Mouse (Mus musculus) cerebellum, adult 11-12 months (tissue): ENCODE measurements at regions not wholly inside any gene's neighbourhood (a gene's known extent, or its start where the extent isn't known, plus 50 kb on each side); places are given as distances from the start of the nearest gene placed in this dataset.

Experiments
- DNase-seq: peaks from one replicate; pipeline ENCODE4 v3.0.0; 2022

GRCm38 (mm10) chr10:53434376-53435171, 54.8 kb upstream of the Cep85l start:
- no peak for DNase-seq

- DNase-seq: no peak
Measured at GRCm38 (mm10) chr10:53432794-53433193, 53.0 kb upstream of the Cep85l start.

- DNase-seq: no peak
Measured at GRCm38 (mm10) chr10:53429539-53430344, 50.0 kb upstream of the Cep85l start.
